Mouse (Mus musculus) kidney, adult 2 months (tissue): ENCODE results near the gene Sbsn.

Source experiments
- CTCF ChIP-seq: fragments of 200-500 bp; conservative IDR thresholded peaks from 2 replicates; pipeline ENCODE4 v1.5.1; 2011; ENCODE audit warnings: low read depth, mild to moderate bottlenecking, control low read depth, low read length, moderate library complexity, mixed read lengths; ENCODE audit not compliant: insufficient read depth, insufficient read length
- POLR2A ChIP-seq: fragments of 200-500 bp; IDR thresholded peaks from one replicate; pipeline ENCODE4 v1.6.1; 2011; ENCODE audit warnings: low read depth, low read length, control low read depth

- no peak for TF ChIP-seq CTCF
- TF ChIP-seq POLR2A: no peak
Observed at GRCm38 (mm10) chr7:30800653-30801052, 49.4 kb downstream of the Sbsn start.
